Mouse (Mus musculus): Measurements from ENCODE around the gene Tigar.
A peak's percentile ranks its signal among the peaks of the same experiment; 100 is the strongest.

DNA sequence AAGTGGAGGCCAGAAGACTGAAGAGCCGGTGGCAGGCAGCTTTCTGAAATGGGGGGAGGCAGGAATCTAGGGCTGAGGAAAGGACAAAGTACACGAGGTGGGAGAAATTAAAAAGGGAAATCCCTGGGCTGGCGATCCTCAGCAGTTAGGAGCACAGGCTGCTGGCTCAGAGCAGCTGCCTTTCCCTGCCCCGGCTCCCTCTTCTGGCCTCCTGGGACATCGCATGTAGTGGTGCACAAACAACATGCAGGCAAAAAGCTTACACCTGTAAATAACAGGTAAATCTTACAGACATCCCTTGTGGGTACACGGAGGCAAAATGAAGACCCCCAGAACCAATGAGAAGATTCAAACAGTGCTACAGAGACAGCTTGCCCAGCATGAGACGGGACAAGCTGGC, 14.8 kb downstream of the Tigar start:
- TF ChIP-seq TAL1 (conservative IDR thresholded peaks at IDR 0.05; ENCODE audit: low read depth, low read length) (no peak), CTCF (IDR thresholded peaks at IDR 0.05; ENCODE audit: low read depth, low read length) (0 out of 2 replicates have a peak, but pooled peaks have one; percentile 5), GATA1 (IDR thresholded peaks at IDR 0.05; ENCODE audit: borderline replicate concordance, low read length) (no peak)
